Mouse (Mus musculus): ENCODE measurements around the gene Tgfb1.

Tgfb1 gene

GRCm38 (mm10) chr7:25736920-25737319, 50.1 kb downstream of the Tgfb1 start:
- no peak for DNase-seq (ENCODE audit: low spot score)

GRCm38 (mm10) chr7:25738277-25738676, 51.5 kb downstream of the Tgfb1 start:
- no peak for DNase-seq (ENCODE audit: low spot score)

GRCm38 (mm10) chr7:25746844-25747243, 60.0 kb downstream of the Tgfb1 start:
- DNase-seq (ENCODE audit: low spot score), result no peak

GRCm38 (mm10) chr7:25753076-25753475, 66.3 kb downstream of the Tgfb1 start:
- DNase-seq (ENCODE audit: low spot score), result no peak

GRCm38 (mm10) chr7:25753643-25754438, 67.0 kb downstream of the Tgfb1 start:
- DNase-seq (ENCODE audit: low spot score), result no peak

GRCm38 (mm10) chr7:25754439-25754737, 67.6 kb downstream of the Tgfb1 start:
- DNase-seq (ENCODE audit: low spot score), result no peak
